Comparison of ENCODE assay signal across 9 mouse cellular contexts in genomic region chr16:90384846-90385245, GRCm38 (mm10). TPM values are rescaled to one million over a fixed set of nuclear protein-coding genes. Genes with fewer than 3 reads are reported as not detected.
DNase-seq lines count a peak whose midpoint lies in the region; ATAC-seq lines count a peak whose summit lies in the region.
"Had no signal": no experiment of that assay in that cellular context is flagged by ENCODE, and none has a peak within 500 bp of the region (broad histone marks: within the 10 kb centered on the region; RNA-seq: fewer than 3 reads in every experiment).

No protein-coding gene starts in this region.

- peaks cover 42% of the 10 kb centered on the region for H3K4me1 ChIP-seq in kidney, embryonic 16.5 days (ENCODE audit: insufficient read depth, low read length)
- peaks cover 40% of the 10 kb centered on the region for H3K4me1 ChIP-seq in forebrain, embryonic 12.5 days
- peaks cover 29% of the 10 kb centered on the region for H3K4me1 ChIP-seq in limb, embryonic 12.5 days (replicated peaks)
- peaks cover 52% of the 10 kb centered on the region for H3K4me1 ChIP-seq in neural tube, embryonic 13.5 days (replicated peaks)

- peak overlapping the region; percentile 79 for H3K4me2 ChIP-seq in kidney, embryonic 16.5 days (replicated peaks; ENCODE audit: low read depth, low read length)
- H3K4me2 ChIP-seq in forebrain, embryonic 12.5 days: peak overlapping the region; percentile 74
- peak overlapping the region; percentile 82 for H3K4me2 ChIP-seq in limb, embryonic 12.5 days
- peak overlapping the region; percentile 85 for H3K4me2 ChIP-seq in neural tube, embryonic 13.5 days

- no peak for DNase-seq in kidney, adult 8-10 months
- DNase-seq in gastrocnemius, adult 18-20 months (ENCODE audit: low spot score): no peak
- DNase-seq in spleen, postnatal 36 days (ENCODE audit: low spot score in 2 of 2): no peak
- DNase-seq in B cell, adult 2 months: no peak

- H3K4me3 ChIP-seq in kidney, embryonic 16.5 days (ENCODE audit: low read length): peak overlapping the region; percentile 79
- H3K4me3 ChIP-seq in forebrain, embryonic 12.5 days (replicated peaks): peak overlapping the region; percentile 89
- peak overlapping the region; percentile 92 for H3K4me3 ChIP-seq in limb, embryonic 12.5 days (replicated peaks)
- peak overlapping the region; percentile 85 for H3K4me3 ChIP-seq in neural tube, embryonic 13.5 days

- no peaks in the 10 kb centered on the region; the same call in 1 of the 2 replicates for H3K27me3 ChIP-seq in kidney, embryonic 16.5 days (ENCODE audit: insufficient read depth, low read length)
- H3K27me3 ChIP-seq in forebrain, embryonic 12.5 days: peaks cover 16% of the 10 kb centered on the region; the same call in 1 of the 2 replicates
- peaks cover 16% of the 10 kb centered on the region; the same call in 1 of the 2 replicates for H3K27me3 ChIP-seq in limb, embryonic 12.5 days
- peaks cover 38% of the 10 kb centered on the region for H3K27me3 ChIP-seq in neural tube, embryonic 13.5 days

- H3K9ac ChIP-seq in kidney, embryonic 16.5 days (replicated peaks; ENCODE audit: low read length): peak overlapping the region; percentile 90
- H3K9ac ChIP-seq in forebrain, embryonic 12.5 days: peak overlapping the region; percentile 96
- H3K9ac ChIP-seq in limb, embryonic 12.5 days (replicated peaks): peak overlapping the region; percentile 95; the same call in 1 of the 2 replicates
- H3K9ac ChIP-seq in neural tube, embryonic 13.5 days: peak overlapping the region; percentile 90

- WGBS in kidney, embryonic 16.5 days: 2% methylated on average over 12 of the region's 12 CpGs
- 5% methylated on average over 12 of the region's 12 CpGs for WGBS in forebrain, embryonic 12.5 days
- WGBS in limb, embryonic 12.5 days: 3% methylated on average over 12 of the region's 12 CpGs
- 4% methylated on average over 12 of the region's 12 CpGs for WGBS in neural tube, embryonic 13.5 days

- no peak for ATAC-seq in kidney, embryonic 16.5 days (ENCODE audit: low FRiP score, low TSS enrichment)
- no peak for ATAC-seq in forebrain, embryonic 12.5 days (ENCODE audit: low FRiP score)
- ATAC-seq in limb, embryonic 12.5 days (ENCODE audit: insufficient number of reproducible peaks, insufficient read depth, low FRiP score, low TSS enrichment, low read depth): no peak
- ATAC-seq in neural tube, embryonic 13.5 days (ENCODE audit: low read depth): no peak

- no peak overlapping the region for H3K27ac ChIP-seq in kidney, embryonic 16.5 days (ENCODE audit: low read length)
- H3K27ac ChIP-seq in forebrain, embryonic 12.5 days: peak overlapping the region; percentile 99
- no peak overlapping the region for H3K27ac ChIP-seq in limb, embryonic 12.5 days
- peak overlapping the region; percentile 93; the same call in 1 of the 2 replicates for H3K27ac ChIP-seq in neural tube, embryonic 13.5 days (replicated peaks)

- peaks cover 2% of the 10 kb centered on the region; the same call in 1 of the 2 replicates for H3K36me3 ChIP-seq in kidney, embryonic 16.5 days (ENCODE audit: insufficient read depth, low read length)
- H3K36me3 ChIP-seq in forebrain, embryonic 12.5 days (replicated peaks): 0 out of 2 replicates have a peak, but pooled peaks cover under 1% of the 10 kb centered on the region
- peaks cover 4% of the 10 kb centered on the region; the same call in 1 of the 2 replicates for H3K36me3 ChIP-seq in limb, embryonic 12.5 days
- no peaks in the 10 kb centered on the region for H3K36me3 ChIP-seq in neural tube, embryonic 13.5 days
- H3K36me3 ChIP-seq: G1E had no signal

- H3K9me3 ChIP-seq in kidney, embryonic 16.5 days (ENCODE audit: low read length): peaks cover 6% of the 10 kb centered on the region; the same call in 1 of the 2 replicates
- H3K9me3 ChIP-seq in forebrain, embryonic 12.5 days: no peaks in the 10 kb centered on the region
- H3K9me3 ChIP-seq in limb, embryonic 12.5 days: 0 out of 2 replicates have a peak, but pooled peaks cover 7% of the 10 kb centered on the region
- H3K9me3 ChIP-seq in neural tube, embryonic 13.5 days: no peaks in the 10 kb centered on the region

RNA-seq across cellular contexts. Expression of gene Hunk, which starts 1.0 kb away (rescaled TPM):
- 11.3 and 12.7 TPM in 2 replicates for polyA plus RNA-seq in kidney, embryonic 16.5 days (2015; fragmentation: Nextera tagmentation; extraction: Ambion mirVana)
- 16.6 and 17.9 TPM in 2 replicates for polyA plus RNA-seq in forebrain, embryonic 12.5 days (2016; fragmentation: Nextera tagmentation; extraction: Ambion mirVana)
- polyA plus RNA-seq in limb, embryonic 12.5 days (2016; fragmentation: Nextera tagmentation; extraction: Ambion mirVana): 22.2 and 25.8 TPM in 2 replicates
- polyA plus RNA-seq in neural tube, embryonic 13.5 days (2015; fragmentation: Nextera tagmentation; extraction: Ambion mirVana): 6.2 and 6.8 TPM in 2 replicates
- total RNA-seq in gastrocnemius, adult 18-20 months (2021): under 1 TPM; 0.17 to 0.32 TPM
- polyA plus RNA-seq: G1E had no signal

Comparison
In these comparisons a context has a peak if more than half of its experiments do, and no peak if none do; other contexts are left out.
1. H3K27ac ChIP-seq: peak in forebrain, embryonic 12.5 days (single experiment) and neural tube, embryonic 13.5 days (single experiment); none in kidney, embryonic 16.5 days (single experiment) and limb, embryonic 12.5 days (single experiment).
2. Peak in every context shown above with its lines, with median percentiles within 50 percentile points of each other: H3K4me2 ChIP-seq, H3K4me3 ChIP-seq and H3K9ac ChIP-seq.